Mouse (Mus musculus) limb, embryonic 14.5 days (tissue): ENCODE measurements around the gene Rtn4rl1. TPM values are rescaled to one million over a fixed set of nuclear protein-coding genes. Genes with fewer than 3 reads are reported as not detected.
A peak's percentile ranks its signal among the peaks of the same experiment; 100 is the strongest.

ENCODE experiments used
- ATAC-seq: fragments of 200-750 bp; cut with Nextera tagmentation; 2 replicates; pipeline ENCODE4 v1.8.0; 2017; ENCODE audit warnings: low read depth, moderate number of reproducible peaks, moderate TSS enrichment; ENCODE audit not compliant: low FRiP score
- DNase-seq: peaks from one replicate; pipeline ENCODE4 v3.0.0-alpha.2; 2015; ENCODE audit warnings: low spot score
- H3K27ac ChIP-seq: fragments of 300-500 bp; sonication (generic); replicated peaks from 2 replicates; pipeline ENCODE4 v1.5.1; 2014; ENCODE audit warnings: low read depth, mild to moderate bottlenecking, low read length, moderate library complexity, mixed read lengths
- H3K27me3 ChIP-seq: fragments of 300-500 bp; sonication (generic); 2 replicates; pipeline ENCODE4 v1.6.1; 2014; ENCODE audit warnings: low read length, mixed read lengths; ENCODE audit not compliant: control insufficient read depth, insufficient read depth
- H3K36me3 ChIP-seq: fragments of 300-500 bp; sonication (generic); 2 replicates; pipeline ENCODE4 v1.6.1; 2014; ENCODE audit warnings: mild to moderate bottlenecking, low read length, moderate library complexity, mixed read lengths; ENCODE audit not compliant: control insufficient read depth, insufficient read depth
- H3K4me1 ChIP-seq: fragments of 300-500 bp; sonication (generic); 2 replicates; pipeline ENCODE4 v1.6.1; 2014; ENCODE audit warnings: antibody characterized with exemption, low read length, mixed read lengths; ENCODE audit not compliant: control insufficient read depth, insufficient read depth
- H3K4me2 ChIP-seq: fragments of 300-500 bp; sonication (generic); replicated peaks from 2 replicates; pipeline ENCODE4 v1.6.1; 2014; ENCODE audit warnings: low read depth, mild to moderate bottlenecking, low read length, moderate library complexity; ENCODE audit not compliant: severe bottlenecking
- H3K4me3 ChIP-seq: fragments of 300-500 bp; sonication (generic); replicated peaks from 2 replicates; pipeline ENCODE4 v1.5.1; 2014; ENCODE audit warnings: low read length
- H3K9ac ChIP-seq: fragments of 300-500 bp; sonication (generic); 2 replicates; pipeline ENCODE4 v1.6.1; 2014; ENCODE audit warnings: mild to moderate bottlenecking, low read depth, low read length, moderate library complexity; ENCODE audit not compliant: severe bottlenecking
- H3K9me3 ChIP-seq: fragments of 300-500 bp; sonication (generic); 2 replicates; pipeline ENCODE4 v1.6.1; 2016; ENCODE audit warnings: low read length; ENCODE audit not compliant: control insufficient read depth
- POLR2A ChIP-seq: fragments of 200-500 bp; IDR thresholded peaks from 2 replicates; pipeline ENCODE4 v1.8.0; 2012; ENCODE audit warnings: inconsistent platforms, mild to moderate bottlenecking, moderate library complexity, borderline replicate concordance; ENCODE audit not compliant: insufficient read depth, insufficient read length; ENCODE audit errors: extremely low read depth
- WGBS: fragments of 180-500 bp; shearing (Covaris S2); extraction: QIAGEN DNeasy Blood & Tissue Kit; methylation state at CpG from one replicate; pipeline ENCODE4 v1.1.7; 2014; 5-methylcytosine and 5-hydroxymethylcytosine counted together
- polyA plus RNA-seq, 2 experiments: library from polyadenylated mRNA; depleted of rRNA in 1 of 2; stranded (reverse) in 1 of 2; unstranded in 1 of 2; fragments of >200 nt; fragmentation: Nextera tagmentation in 1 of 2; extraction: Ambion mirVana in 1 of 2; gene quantifications; 2 replicates each; pipeline versions ENCODE4 v1.2.1 to v1.2.3; 2012 to 2014

Rtn4rl1 gene
- polyA plus RNA-seq, 2 experiments = 3.4 to 4.4 TPM

- Histone ChIP-seq H3K9ac (no peak overlapping the region), H3K9me3 (no peaks in the 10 kb centered on the region), H3K36me3 (peaks cover 31% of the 10 kb centered on the region), H3K27ac (no peak overlapping the region), H3K4me1 (peaks cover 21% of the 10 kb centered on the region; the same call in 1 of the 2 replicates), H3K4me2 (no peak overlapping the region), H3K27me3 (no peaks in the 10 kb centered on the region), H3K4me3 (no peak overlapping the region)
- 24% methylated on average over 4 of the region's 4 CpGs for WGBS
- DNase-seq (no peak), ATAC-seq (no peak)
- no peak for TF ChIP-seq POLR2A
These were observed 36.5 kb upstream of the Rtn4rl1 start for GRCm38 (mm10) chr11:75157037-75157436.

GRCm38 (mm10) chr11:75157901-75158300, 35.7 kb upstream of the Rtn4rl1 start:
- peaks cover 40% of the 10 kb centered on the region for H3K36me3 ChIP-seq
- no peak for TF ChIP-seq POLR2A

GRCm38 (mm10) chr11:75158432-75158831, 35.2 kb upstream of the Rtn4rl1 start:
- Histone ChIP-seq H3K27me3 (no peaks in the 10 kb centered on the region), H3K4me2 (no peak overlapping the region), H3K9me3 (no peaks in the 10 kb centered on the region), H3K4me1 (peaks cover 29% of the 10 kb centered on the region), H3K36me3 (peaks cover 45% of the 10 kb centered on the region), H3K9ac (no peak overlapping the region), H3K4me3 (no peak overlapping the region), H3K27ac (no peak overlapping the region)
- TF ChIP-seq POLR2A = no peak
- WGBS = 90% methylated on average over 14 of the region's 14 CpGs
- no peak for DNase-seq
- no peak for ATAC-seq

More at GRCm38 (mm10) chr11:75157901-75158300, 35.7 kb upstream of the Rtn4rl1 start:
- no peaks in the 10 kb centered on the region for H3K27me3 ChIP-seq
- no peak overlapping the region for H3K9ac ChIP-seq
- H3K4me1 ChIP-seq = peaks cover 27% of the 10 kb centered on the region
- 52% methylated on average over 2 of the region's 2 CpGs for WGBS
- no peaks in the 10 kb centered on the region for H3K9me3 ChIP-seq
- no peak overlapping the region for H3K4me2 ChIP-seq
- no peak for DNase-seq
- H3K27ac ChIP-seq = no peak overlapping the region
- H3K4me3 ChIP-seq = no peak overlapping the region
- no peak for ATAC-seq

- H3K4me2 ChIP-seq = no peak overlapping the region
- TF ChIP-seq POLR2A = no peak
- peaks cover 36% of the 10 kb centered on the region for H3K4me1 ChIP-seq
- WGBS = 70% methylated on average over 2 of the region's 2 CpGs
- DNase-seq (no peak), ATAC-seq (peak; percentile 6; the same call in 1 of the 2 replicates)
- no peak overlapping the region for H3K4me3 ChIP-seq
- H3K9me3 ChIP-seq = no peaks in the 10 kb centered on the region
- H3K36me3 ChIP-seq = peaks cover 54% of the 10 kb centered on the region
- peaks cover 3% of the 10 kb centered on the region for H3K27me3 ChIP-seq
- H3K27ac ChIP-seq = no peak overlapping the region
- H3K9ac ChIP-seq = no peak overlapping the region
These were observed 34.0 kb upstream of the Rtn4rl1 start for GRCm38 (mm10) chr11:75159564-75159963.

GRCm38 (mm10) chr11:75160954-75161353, 32.6 kb upstream of the Rtn4rl1 start:
- H3K36me3 ChIP-seq = peaks cover 68% of the 10 kb centered on the region
- no peak for ATAC-seq
- TF ChIP-seq POLR2A = no peak

More at GRCm38 (mm10) chr11:75160954-75161353, 32.6 kb upstream of the Rtn4rl1 start:
- H3K27me3 ChIP-seq = peaks cover 17% of the 10 kb centered on the region
- no peak overlapping the region for H3K4me3 ChIP-seq
- 86% methylated on average over 7 of the region's 7 CpGs for WGBS
- H3K9me3 ChIP-seq = no peaks in the 10 kb centered on the region
- peak overlapping the region; percentile 21; the same call in 1 of the 2 replicates for H3K27ac ChIP-seq
- H3K9ac ChIP-seq = no peak overlapping the region
- H3K4me1 ChIP-seq = peaks cover 42% of the 10 kb centered on the region
- no peak overlapping the region for H3K4me2 ChIP-seq
- DNase-seq = no peak
